Mouse (Mus musculus): ENCODE results near the gene Gm3636.
"Not testable (repeated sequence)": the region's sequence is repeated elsewhere in the genome, so short reads cannot be mapped to it uniquely, and the experiment has no call there.

Gene Gm3636

GRCm38 (mm10) chr14:6742232-6742631 is at the start of gene Gm3636:
Gm3636 (minus strand) TSS chr14:6742332.
- not testable (repeated sequence) for DNase-seq

GRCm38 (mm10) chr14:6774311-6774710 is 32.2 kb upstream of the Gm3636 start, which contains the start of gene Gm8362:
Gm8362 (minus strand) TSS chr14:6774411.
- not testable (repeated sequence) for DNase-seq

GRCm38 (mm10) chr14:6757231-6757536 is 15.1 kb upstream of the Gm3636 start:
- not testable (repeated sequence) for DNase-seq

GRCm38 (mm10) chr14:6756384-6757230 is 14.5 kb upstream of the Gm3636 start:
- peak; percentile 3 for DNase-seq

- not testable (repeated sequence) for DNase-seq
Observed at GRCm38 (mm10) chr14:6720151-6720550, 22.0 kb downstream of the Gm3636 start, which contains the start of gene Gm8050. Gm8050 (minus strand) TSS chr14:6720251.

Measured in right cerebral cortex, postnatal 14 days (tissue).